Mouse (Mus musculus) adrenal gland, postnatal 36 days (tissue): ENCODE data around the gene Rp9. TPM values are rescaled to one million over a fixed set of nuclear protein-coding genes. Genes with fewer than 3 reads are reported as not detected.
"Not testable (repeated sequence)": the region's sequence is repeated elsewhere in the genome, so short reads cannot be mapped to it uniquely, and the experiment has no call there.

Experiments used
- DNase-seq, 2 experiments: peaks; one replicate each; pipeline ENCODE4 v3.0.0; 2021; ENCODE audit warnings: mixed read lengths in 1 of 2
- total RNA-seq, 2 experiments: library from RNA; stranded (reverse); gene quantifications; 2 replicates each; pipeline ENCODE4 v1.2.3; 2021

Gene Rp9
- total RNA-seq, 2 experiments from 2014 or later = 29.0 to 42.6 TPM

- peak; percentile 50 to 57 for DNase-seq
Observed at GRCm38 (mm10) chr9:22461946-22462345, 7.6 kb downstream of the Rp9 start.

GRCm38 (mm10) chr9:22457142-22457835 is 12.3 kb downstream of the Rp9 start:
- no peak for DNase-seq

GRCm38 (mm10) chr9:22455041-22455440 is 14.5 kb downstream of the Rp9 start:
- no peak for DNase-seq

- DNase-seq = not testable (repeated sequence)
Observed at GRCm38 (mm10) chr9:22453990-22454389, 15.6 kb downstream of the Rp9 start, which contains the start of gene Gm17545. TSS of gene Gm17545 (plus strand) at chr9:22454290.

- DNase-seq = no peak
Observed at GRCm38 (mm10) chr9:22453501-22453924, 16.0 kb downstream of the Rp9 start.

- no peak for DNase-seq
Observed at GRCm38 (mm10) chr9:22452697-22453096, 16.8 kb downstream of the Rp9 start.

GRCm38 (mm10) chr9:22449209-22449608 is 20.3 kb downstream of the Rp9 start:
- DNase-seq = peak in 1 of 2 experiments; percentile 16

GRCm38 (mm10) chr9:22448420-22448819 is 21.1 kb downstream of the Rp9 start:
- DNase-seq = peak; percentile 12 to 29

- peak; percentile 28 to 37 for DNase-seq
Observed at GRCm38 (mm10) chr9:22447213-22447612, 22.3 kb downstream of the Rp9 start.

- DNase-seq = no peak
Observed at GRCm38 (mm10) chr9:22445123-22445522, 24.4 kb downstream of the Rp9 start.

GRCm38 (mm10) chr9:22443157-22443556 is 26.4 kb downstream of the Rp9 start:
- no peak for DNase-seq

- no peak for DNase-seq
Observed at GRCm38 (mm10) chr9:22438826-22439225, 30.7 kb downstream of the Rp9 start.

GRCm38 (mm10) chr9:22434101-22434500 is 35.4 kb downstream of the Rp9 start:
- DNase-seq = no peak

- no peak for DNase-seq
Observed at GRCm38 (mm10) chr9:22433221-22433620, 36.3 kb downstream of the Rp9 start.

- DNase-seq = no peak
Observed at GRCm38 (mm10) chr9:22430315-22430840, 39.2 kb downstream of the Rp9 start.

- DNase-seq = peak; percentile 7 to 15
Observed at GRCm38 (mm10) chr9:22429533-22430241, 39.9 kb downstream of the Rp9 start.

- DNase-seq = no peak
Observed at GRCm38 (mm10) chr9:22428666-22429410, 40.7 kb downstream of the Rp9 start.

- no peak for DNase-seq
Observed at GRCm38 (mm10) chr9:22428028-22428665, 41.4 kb downstream of the Rp9 start.

- no peak for DNase-seq
Observed at GRCm38 (mm10) chr9:22424719-22425118, 44.8 kb downstream of the Rp9 start.

GRCm38 (mm10) chr9:22424196-22424595 is 45.3 kb downstream of the Rp9 start:
- peak; percentile 26 to 38 for DNase-seq

GRCm38 (mm10) chr9:22423507-22423906 is 46.0 kb downstream of the Rp9 start:
- no peak for DNase-seq

- DNase-seq = peak; percentile 10 to 32
Observed at GRCm38 (mm10) chr9:22422559-22422958, 47.0 kb downstream of the Rp9 start.
